Mouse (Mus musculus): ENCODE measurements around the gene Tbx20. TPM values are rescaled to one million over a fixed set of nuclear protein-coding genes. Genes with fewer than 3 reads are reported as not detected.

Tbx20 gene
- total and polyA plus RNA-seq, 2 experiments from 2014 or later, result 0.01 to 0.33 TPM

GRCm38 (mm10) chr9:24771713-24772112 lies 2.4 kb downstream of the Tbx20 start:
- peaks cover 82% of the 10 kb centered on the region for H3K27me3 ChIP-seq (ENCODE audit: insufficient read depth, low read length)
- no peaks in the 10 kb centered on the region for H3K9me3 ChIP-seq (ENCODE audit: low read length)
- TF ChIP-seq CTCF (IDR thresholded peaks at IDR 0.05), result no peak
- ATAC-seq (ENCODE audit: low FRiP score) (no peak), DNase-seq (ENCODE audit: low spot score) (no peak)
- H3K27ac ChIP-seq (ENCODE audit: low read depth, low read length), result no peak overlapping the region
- 9% methylated on average over 4 of the region's 4 CpGs for WGBS
- H3K36me3 ChIP-seq (ENCODE audit: insufficient read depth, low read length), result no peaks in the 10 kb centered on the region
- H3K4me2 ChIP-seq (ENCODE audit: low read depth, low read length, poor library complexity, severe bottlenecking), result no peak overlapping the region
- no peak overlapping the region for H3K4me3 ChIP-seq (ENCODE audit: low read depth, low read length)
- no peaks in the 10 kb centered on the region for H3K4me1 ChIP-seq (ENCODE audit: insufficient read depth, low read length)
- H3K9ac ChIP-seq (replicated peaks; ENCODE audit: low read length, poor library complexity, severe bottlenecking), result no peak overlapping the region

- Histone ChIP-seq H3K9me3 (ENCODE audit: low read length) (no peaks in the 10 kb centered on the region), H3K9ac (replicated peaks; ENCODE audit: low read length, poor library complexity, severe bottlenecking) (no peak overlapping the region), H3K27me3 (ENCODE audit: insufficient read depth, low read length) (peaks cover 75% of the 10 kb centered on the region), H3K27ac (ENCODE audit: low read depth, low read length) (no peak overlapping the region), H3K4me3 (ENCODE audit: low read depth, low read length) (no peak overlapping the region), H3K36me3 (ENCODE audit: insufficient read depth, low read length) (no peaks in the 10 kb centered on the region), H3K4me1 (ENCODE audit: insufficient read depth, low read length) (no peaks in the 10 kb centered on the region), H3K4me2 (ENCODE audit: low read depth, low read length, poor library complexity, severe bottlenecking) (no peak overlapping the region)
- no peak for TF ChIP-seq CTCF (IDR thresholded peaks at IDR 0.05)
- DNase-seq (ENCODE audit: low spot score) (no peak), ATAC-seq (ENCODE audit: low FRiP score) (no peak)
- 4% methylated on average over 8 of the region's 8 CpGs for WGBS
These were observed 3.1 kb downstream of the Tbx20 start for GRCm38 (mm10) chr9:24770941-24771405.

GRCm38 (mm10) chr9:24770149-24770940 lies 3.8 kb downstream of the Tbx20 start:
- no peaks in the 10 kb centered on the region for H3K36me3 ChIP-seq (ENCODE audit: insufficient read depth, low read length)
- no peaks in the 10 kb centered on the region for H3K4me1 ChIP-seq (ENCODE audit: insufficient read depth, low read length)
- no peak overlapping the region for H3K9ac ChIP-seq (replicated peaks; ENCODE audit: low read length, poor library complexity, severe bottlenecking)
- TF ChIP-seq CTCF (IDR thresholded peaks at IDR 0.05), result no peak
- WGBS, result under 1% methylated on average over 41 of the region's 41 CpGs
- peaks cover 72% of the 10 kb centered on the region for H3K27me3 ChIP-seq (ENCODE audit: insufficient read depth, low read length)
- ATAC-seq (ENCODE audit: low FRiP score) (no peak), DNase-seq (ENCODE audit: low spot score) (no peak)
- no peak overlapping the region for H3K4me2 ChIP-seq (ENCODE audit: low read depth, low read length, poor library complexity, severe bottlenecking)
- H3K9me3 ChIP-seq (ENCODE audit: low read length), result no peaks in the 10 kb centered on the region
- no peak overlapping the region for H3K4me3 ChIP-seq (ENCODE audit: low read depth, low read length)
- no peak overlapping the region for H3K27ac ChIP-seq (ENCODE audit: low read depth, low read length)

- Histone ChIP-seq H3K9ac (replicated peaks; ENCODE audit: low read length, poor library complexity, severe bottlenecking) (no peak overlapping the region), H3K4me1 (ENCODE audit: insufficient read depth, low read length) (no peaks in the 10 kb centered on the region), H3K4me3 (ENCODE audit: low read depth, low read length) (no peak overlapping the region), H3K36me3 (ENCODE audit: insufficient read depth, low read length) (no peaks in the 10 kb centered on the region), H3K27me3 (ENCODE audit: insufficient read depth, low read length) (peaks cover 72% of the 10 kb centered on the region), H3K4me2 (ENCODE audit: low read depth, low read length, poor library complexity, severe bottlenecking) (no peak overlapping the region), H3K9me3 (ENCODE audit: low read length) (no peaks in the 10 kb centered on the region), H3K27ac (ENCODE audit: low read depth, low read length) (no peak overlapping the region)
- no peak for DNase-seq (ENCODE audit: low spot score)
- ATAC-seq (ENCODE audit: low FRiP score), result no peak
- no peak for TF ChIP-seq CTCF (IDR thresholded peaks at IDR 0.05)
- WGBS, result 4% methylated on average over 9 of the region's 9 CpGs
These were observed 4.5 kb downstream of the Tbx20 start for GRCm38 (mm10) chr9:24769611-24770010.

- no peak for DNase-seq (ENCODE audit: low spot score)
- Histone ChIP-seq H3K36me3 (ENCODE audit: insufficient read depth, low read length) (no peaks in the 10 kb centered on the region), H3K27ac (ENCODE audit: low read depth, low read length) (no peak overlapping the region), H3K4me2 (ENCODE audit: low read depth, low read length, poor library complexity, severe bottlenecking) (no peak overlapping the region), H3K27me3 (ENCODE audit: insufficient read depth, low read length) (peaks cover 54% of the 10 kb centered on the region), H3K4me3 (ENCODE audit: low read depth, low read length) (no peak overlapping the region), H3K9ac (replicated peaks; ENCODE audit: low read length, poor library complexity, severe bottlenecking) (no peak overlapping the region), H3K9me3 (ENCODE audit: low read length) (no peaks in the 10 kb centered on the region), H3K4me1 (ENCODE audit: insufficient read depth, low read length) (no peaks in the 10 kb centered on the region)
- no peak for ATAC-seq (ENCODE audit: low FRiP score)
- WGBS, result 49% methylated on average over 3 of the region's 3 CpGs
- TF ChIP-seq CTCF (IDR thresholded peaks at IDR 0.05), result no peak
These were observed 7.0 kb downstream of the Tbx20 start for GRCm38 (mm10) chr9:24767056-24767455.

GRCm38 (mm10) chr9:24765572-24765971 lies 8.5 kb downstream of the Tbx20 start:
- WGBS, result 54% methylated on average over 4 of the region's 4 CpGs
- no peaks in the 10 kb centered on the region for H3K9me3 ChIP-seq (ENCODE audit: low read length)
- H3K27me3 ChIP-seq (ENCODE audit: insufficient read depth, low read length), result peaks cover 40% of the 10 kb centered on the region

More at GRCm38 (mm10) chr9:24765572-24765971, 8.5 kb downstream of the Tbx20 start:
- ATAC-seq (ENCODE audit: low FRiP score), result no peak
- no peak overlapping the region for H3K27ac ChIP-seq (ENCODE audit: low read depth, low read length)
- TF ChIP-seq CTCF (IDR thresholded peaks at IDR 0.05), result no peak
- H3K4me2 ChIP-seq (ENCODE audit: low read depth, low read length, poor library complexity, severe bottlenecking), result no peak overlapping the region
- no peak overlapping the region for H3K4me3 ChIP-seq (ENCODE audit: low read depth, low read length)
- H3K9ac ChIP-seq (replicated peaks; ENCODE audit: low read length, poor library complexity, severe bottlenecking), result no peak overlapping the region
- no peak for DNase-seq (ENCODE audit: low spot score)
- no peaks in the 10 kb centered on the region for H3K4me1 ChIP-seq (ENCODE audit: insufficient read depth, low read length)
- H3K36me3 ChIP-seq (ENCODE audit: insufficient read depth, low read length), result no peaks in the 10 kb centered on the region

Measured in midbrain, postnatal 0 days (tissue).